Mouse (Mus musculus): ENCODE results near the gene Mrpl58.

The Mrpl58 gene

DNA sequence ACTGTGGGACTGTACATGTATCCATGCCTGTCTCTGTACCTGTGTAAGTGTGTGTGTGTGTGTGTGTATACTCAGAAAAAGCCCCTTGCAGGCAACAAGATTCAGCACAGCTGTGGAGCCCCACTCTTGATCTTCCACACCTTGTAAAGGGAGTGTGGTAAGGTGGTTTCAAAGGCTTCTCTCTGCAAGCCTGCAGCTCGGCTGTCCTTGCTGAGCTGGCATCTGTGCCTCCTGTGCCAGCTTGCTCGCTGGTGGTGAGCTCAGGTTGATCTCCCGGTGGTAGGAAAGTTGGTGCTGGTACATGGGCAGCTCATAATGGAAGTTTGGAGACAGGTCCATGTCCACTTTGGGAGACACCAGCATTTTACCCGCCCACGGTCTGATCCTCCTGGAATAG, 58.3 kb downstream of the Mrpl58 start:
- DNase-seq, result no peak

Data from right cerebral cortex, postnatal 25 days (tissue).